Mouse (Mus musculus) intestine, embryonic 15.5 days (tissue): ENCODE data around the gene Rpl24. TPM values are rescaled to one million over a fixed set of nuclear protein-coding genes. Genes with fewer than 3 reads are reported as not detected.

Experiments
- polyA plus RNA-seq: library from polyadenylated mRNA; unstranded; fragments of >200 nt; fragmentation: Nextera tagmentation; extraction: Ambion mirVana; gene quantifications from 2 replicates; pipeline ENCODE4 v1.2.1, GENCODE M21; 2015

Rpl24 gene
- polyA plus RNA-seq, 1 experiment from 2014 or later, result 790 TPM

Other genes starting within 250 kb of the Rpl24 start
- 8.7 and 8.8 TPM in 2 replicates for gene Nfkbiz, start 127.4 kb upstream of the Rpl24 start, polyA plus RNA-seq
- 1.3 and 1.5 TPM in 2 replicates for gene Nxpe3, start 71.0 kb upstream of the Rpl24 start, polyA plus RNA-seq
- 5.9 and 6.7 TPM in 2 replicates for gene Cep97, start 31.4 kb upstream of the Rpl24 start, polyA plus RNA-seq
- gene Zbtb11, start 7.6 kb downstream of the Rpl24 start, polyA plus RNA-seq, result 14.2 and 15.3 TPM in 2 replicates
- 189 and 209 TPM in 2 replicates for gene Pcnp, start 63.5 kb downstream of the Rpl24 start, polyA plus RNA-seq
- 26.4 and 32.3 TPM in 2 replicates for gene Trmt10c, start 71.5 kb downstream of the Rpl24 start, polyA plus RNA-seq
- gene Senp7, start 82.1 kb downstream of the Rpl24 start, polyA plus RNA-seq, result 21.3 and 21.6 TPM in 2 replicates
- gene Impg2, start 238.0 kb downstream of the Rpl24 start, polyA plus RNA-seq, result 0.05 and 0.09 TPM in 2 replicates